Mouse (Mus musculus) forebrain, embryonic 12.5 days (tissue): ENCODE results near the gene Phf14. TPM values are rescaled to one million over a fixed set of nuclear protein-coding genes. Genes with fewer than 3 reads are reported as not detected.
A peak's percentile ranks its signal among the peaks of the same experiment; 100 is the strongest.

ENCODE experiments used
- ATAC-seq: fragments of 200-750 bp; cut with Nextera tagmentation; 2 replicates; pipeline ENCODE4 v1.8.0; 2017; ENCODE audit warnings: moderate TSS enrichment; ENCODE audit not compliant: low FRiP score
- H3K27ac ChIP-seq: fragments of 300-500 bp; sonication (generic); 2 replicates; pipeline ENCODE4 v1.5.1; 2016; ENCODE audit warnings: mild to moderate bottlenecking
- H3K27me3 ChIP-seq: fragments of 300-500 bp; sonication (generic); 2 replicates; pipeline ENCODE4 v1.6.1; 2016; ENCODE audit warnings: mild to moderate bottlenecking
- H3K36me3 ChIP-seq: fragments of 300-500 bp; sonication (generic); replicated peaks from 2 replicates; pipeline ENCODE4 v1.6.1; 2016; ENCODE audit warnings: mild to moderate bottlenecking
- H3K4me1 ChIP-seq: fragments of 300-500 bp; sonication (generic); 2 replicates; pipeline ENCODE4 v1.6.1; 2016
- H3K4me2 ChIP-seq: fragments of 300-500 bp; sonication (generic); 2 replicates; pipeline ENCODE4 v1.6.1; 2016; ENCODE audit warnings: mild to moderate bottlenecking, moderate library complexity
- H3K4me3 ChIP-seq: fragments of 300-500 bp; sonication (generic); replicated peaks from 2 replicates; pipeline ENCODE4 v1.5.1; 2016; ENCODE audit warnings: mild to moderate bottlenecking
- H3K9ac ChIP-seq: fragments of 300-500 bp; sonication (generic); 2 replicates; pipeline ENCODE4 v1.6.1; 2016; ENCODE audit warnings: mild to moderate bottlenecking
- H3K9me3 ChIP-seq: fragments of 300-500 bp; sonication (generic); 2 replicates; pipeline ENCODE4 v1.6.1; 2016
- WGBS: fragments of 180-500 bp; shearing (Covaris S2); methylation state at CpG from one replicate; pipeline ENCODE4 v1.1.7; 2016; 5-methylcytosine and 5-hydroxymethylcytosine counted together
- polyA plus RNA-seq: library from polyadenylated mRNA; unstranded; fragments of >200 nt; fragmentation: Nextera tagmentation; extraction: Ambion mirVana; gene quantifications from 2 replicates; pipeline ENCODE4 v1.2.1, GENCODE M21; 2016

The Phf14 gene
- polyA plus RNA-seq, 1 experiment from 2014 or later: 127 TPM

GRCm38 (mm10) chr6:12077338-12077737, 169.7 kb downstream of the Phf14 start:
- peaks cover 4% of the 10 kb centered on the region for H3K36me3 ChIP-seq
- H3K4me2 ChIP-seq: no peak overlapping the region
- no peaks in the 10 kb centered on the region; the same call in 1 of the 2 replicates for H3K4me1 ChIP-seq
- H3K4me3 ChIP-seq: no peak overlapping the region
- H3K27ac ChIP-seq: no peak overlapping the region
- WGBS: 73% methylated on average over 7 of the region's 7 CpGs
- ATAC-seq: no peak
- H3K9ac ChIP-seq: no peak overlapping the region
- no peaks in the 10 kb centered on the region for H3K27me3 ChIP-seq
- no peaks in the 10 kb centered on the region for H3K9me3 ChIP-seq

GRCm38 (mm10) chr6:12077880-12078618, 170.4 kb downstream of the Phf14 start:
- H3K4me2 ChIP-seq: no peak overlapping the region
- WGBS: 85% methylated on average over 8 of the region's 8 CpGs
- peak; percentile 69; the same call in 1 of the 2 replicates for ATAC-seq
- H3K4me3 ChIP-seq: no peak overlapping the region
- no peak overlapping the region for H3K9ac ChIP-seq
- no peak overlapping the region for H3K27ac ChIP-seq
- H3K9me3 ChIP-seq: no peaks in the 10 kb centered on the region
- H3K36me3 ChIP-seq: peaks cover 4% of the 10 kb centered on the region
- no peaks in the 10 kb centered on the region for H3K27me3 ChIP-seq
- no peaks in the 10 kb centered on the region; the same call in 1 of the 2 replicates for H3K4me1 ChIP-seq

GRCm38 (mm10) chr6:12079260-12079659, 171.7 kb downstream of the Phf14 start:
- no peak for ATAC-seq
- no peak overlapping the region for H3K4me2 ChIP-seq
- no peak overlapping the region for H3K27ac ChIP-seq
- H3K27me3 ChIP-seq: no peaks in the 10 kb centered on the region
- WGBS: 88% methylated on average over 4 of the region's 4 CpGs
- H3K36me3 ChIP-seq: peaks cover 13% of the 10 kb centered on the region
- H3K9ac ChIP-seq: no peak overlapping the region
- H3K4me3 ChIP-seq: no peak overlapping the region
- no peaks in the 10 kb centered on the region for H3K9me3 ChIP-seq
- H3K4me1 ChIP-seq: no peaks in the 10 kb centered on the region; the same call in 1 of the 2 replicates

GRCm38 (mm10) chr6:12080423-12080822, 172.8 kb downstream of the Phf14 start:
- H3K4me1 ChIP-seq: no peaks in the 10 kb centered on the region; the same call in 1 of the 2 replicates
- H3K36me3 ChIP-seq: peaks cover 13% of the 10 kb centered on the region
- H3K4me3 ChIP-seq: no peak overlapping the region
- no peaks in the 10 kb centered on the region for H3K27me3 ChIP-seq
- no peak overlapping the region for H3K27ac ChIP-seq
- H3K9me3 ChIP-seq: no peaks in the 10 kb centered on the region
- ATAC-seq: no peak
- no peak overlapping the region for H3K9ac ChIP-seq
- 90% methylated on average over 5 of the region's 5 CpGs for WGBS
- H3K4me2 ChIP-seq: no peak overlapping the region

GRCm38 (mm10) chr6:12081722-12082121, 174.1 kb downstream of the Phf14 start:
- no peak overlapping the region for H3K4me2 ChIP-seq
- no peaks in the 10 kb centered on the region for H3K27me3 ChIP-seq
- H3K9me3 ChIP-seq: no peaks in the 10 kb centered on the region
- no peak overlapping the region for H3K4me3 ChIP-seq
- H3K36me3 ChIP-seq: peaks cover 13% of the 10 kb centered on the region
- 90% methylated on average over 2 of the region's 2 CpGs for WGBS
- H3K4me1 ChIP-seq: no peaks in the 10 kb centered on the region; the same call in 1 of the 2 replicates
- no peak overlapping the region for H3K27ac ChIP-seq
- no peak for ATAC-seq
- no peak overlapping the region for H3K9ac ChIP-seq

GRCm38 (mm10) chr6:12082125-12082524, 174.5 kb downstream of the Phf14 start:
- no peaks in the 10 kb centered on the region for H3K27me3 ChIP-seq
- H3K4me3 ChIP-seq: no peak overlapping the region
- no peak overlapping the region for H3K9ac ChIP-seq
- WGBS: 69% methylated on average over 2 of the region's 2 CpGs
- H3K36me3 ChIP-seq: peaks cover 13% of the 10 kb centered on the region
- no peak overlapping the region for H3K27ac ChIP-seq
- H3K4me2 ChIP-seq: no peak overlapping the region
- no peaks in the 10 kb centered on the region for H3K9me3 ChIP-seq
- no peak for ATAC-seq
- no peaks in the 10 kb centered on the region; the same call in 1 of the 2 replicates for H3K4me1 ChIP-seq

- Histone ChIP-seq H3K4me2 (no peak overlapping the region), H3K27me3 (no peaks in the 10 kb centered on the region), H3K9ac (no peak overlapping the region), H3K36me3 (peaks cover 13% of the 10 kb centered on the region), H3K9me3 (no peaks in the 10 kb centered on the region), H3K27ac (no peak overlapping the region), H3K4me3 (no peak overlapping the region), H3K4me1 (no peaks in the 10 kb centered on the region; the same call in 1 of the 2 replicates)
- ATAC-seq: no peak
- 83% methylated on average over 6 of the region's 6 CpGs for WGBS
These were observed 175.1 kb downstream of the Phf14 start for GRCm38 (mm10) chr6:12082531-12083216.

GRCm38 (mm10) chr6:12084721-12085120, 177.1 kb downstream of the Phf14 start:
- 0 out of 2 replicates have a peak, but pooled peaks cover 4% of the 10 kb centered on the region for H3K4me1 ChIP-seq
- H3K9ac ChIP-seq: no peak overlapping the region
- H3K4me3 ChIP-seq: no peak overlapping the region
- peaks cover 13% of the 10 kb centered on the region for H3K36me3 ChIP-seq
- no peaks in the 10 kb centered on the region for H3K27me3 ChIP-seq
- no peak overlapping the region for H3K4me2 ChIP-seq
- H3K9me3 ChIP-seq: no peaks in the 10 kb centered on the region
- no peak overlapping the region for H3K27ac ChIP-seq
- ATAC-seq: no peak
- 89% methylated on average over 5 of the region's 5 CpGs for WGBS

GRCm38 (mm10) chr6:12089439-12089992, 181.9 kb downstream of the Phf14 start:
- no peaks in the 10 kb centered on the region for H3K36me3 ChIP-seq
- WGBS: 28% methylated on average over 3 of the region's 3 CpGs
- H3K4me2 ChIP-seq: no peak overlapping the region
- no peak overlapping the region for H3K4me3 ChIP-seq
- H3K9me3 ChIP-seq: no peaks in the 10 kb centered on the region
- 0 out of 2 replicates have a peak, but pooled peaks cover 5% of the 10 kb centered on the region for H3K4me1 ChIP-seq
- H3K9ac ChIP-seq: no peak overlapping the region
- ATAC-seq: 0 out of 2 replicates have a peak, but pooled peaks have one; percentile 36
- H3K27me3 ChIP-seq: no peaks in the 10 kb centered on the region
- H3K27ac ChIP-seq: no peak overlapping the region

- Histone ChIP-seq H3K27ac (no peak overlapping the region), H3K9ac (no peak overlapping the region), H3K36me3 (no peaks in the 10 kb centered on the region), H3K9me3 (no peaks in the 10 kb centered on the region), H3K27me3 (no peaks in the 10 kb centered on the region), H3K4me3 (no peak overlapping the region), H3K4me1 (no peaks in the 10 kb centered on the region), H3K4me2 (no peak overlapping the region)
- 73% methylated on average over 1 of the region's 1 CpGs for WGBS
- no peak for ATAC-seq
These were observed 188.1 kb downstream of the Phf14 start for GRCm38 (mm10) chr6:12095716-12096115.

- Histone ChIP-seq H3K4me3 (no peak overlapping the region), H3K36me3 (no peaks in the 10 kb centered on the region), H3K4me2 (peak overlapping the region; percentile 13; the same call in 1 of the 2 replicates), H3K4me1 (no peaks in the 10 kb centered on the region), H3K27me3 (no peaks in the 10 kb centered on the region), H3K9ac (no peak overlapping the region), H3K9me3 (no peaks in the 10 kb centered on the region), H3K27ac (no peak overlapping the region)
- no peak for ATAC-seq
- 51% methylated on average over 4 of the region's 4 CpGs for WGBS
These were observed 189.5 kb downstream of the Phf14 start for GRCm38 (mm10) chr6:12097125-12097524.

GRCm38 (mm10) chr6:12105144-12105543, 197.5 kb downstream of the Phf14 start:
- Histone ChIP-seq H3K27me3 (no peaks in the 10 kb centered on the region), H3K36me3 (no peaks in the 10 kb centered on the region), H3K4me3 (no peak overlapping the region), H3K27ac (no peak overlapping the region), H3K9ac (no peak overlapping the region), H3K9me3 (no peaks in the 10 kb centered on the region), H3K4me2 (no peak overlapping the region), H3K4me1 (no peaks in the 10 kb centered on the region)
- WGBS: 73% methylated on average over 4 of the region's 4 CpGs
- ATAC-seq: no peak
